Mouse (Mus musculus): Measurements from ENCODE around the gene Luzp2. TPM values are rescaled to one million over a fixed set of nuclear protein-coding genes. Genes with fewer than 3 reads are reported as not detected.

Gene Luzp2
- polyA plus RNA-seq (2015; fragmentation: Nextera tagmentation; extraction: Ambion mirVana) = 27.1 and 32.8 TPM in 2 replicates

DNA sequence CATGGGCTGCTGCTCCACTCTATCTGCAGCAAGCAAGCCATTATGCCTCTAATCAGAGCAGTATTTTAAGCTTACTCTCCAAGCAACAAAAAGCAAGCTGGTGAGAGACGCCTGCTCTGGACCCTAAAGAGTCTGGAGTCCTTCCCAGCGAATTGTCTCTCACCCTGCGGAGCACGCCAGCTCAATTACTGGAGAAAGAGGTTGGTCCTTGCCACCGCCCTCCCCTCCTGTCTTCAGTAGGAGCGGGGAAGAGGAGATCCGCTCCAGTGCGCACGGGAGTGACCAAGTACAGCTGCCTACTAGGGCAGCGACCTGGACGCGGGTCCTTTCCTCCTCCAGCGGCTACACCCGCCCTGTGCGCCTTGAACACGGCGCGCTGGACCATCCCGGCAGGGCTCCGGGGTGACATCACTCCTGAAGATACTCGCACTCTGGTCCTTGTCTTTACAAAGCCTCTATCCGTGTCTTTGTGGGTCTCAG lies at the start of gene Luzp2:
TSS of gene Luzp2 (plus strand) at position 127 of the 480 bp plus-strand sequence.
- no peaks in the 10 kb centered on the region for H3K36me3 ChIP-seq
- 0% methylated on average over 22 of the region's 22 CpGs for WGBS
- H3K9me3 ChIP-seq (replicated peaks) = no peaks in the 10 kb centered on the region
- H3K27me3 ChIP-seq (replicated peaks) = no peaks in the 10 kb centered on the region
- H3K9ac ChIP-seq (replicated peaks) = peak within 1 kb of the TSS; percentile 69
- peak within 1 kb of the TSS; percentile 75 for H3K4me2 ChIP-seq
- peaks cover 7% of the 10 kb centered on the region; the same call in 1 of the 2 replicates for H3K4me1 ChIP-seq
- H3K4me3 ChIP-seq (replicated peaks) = peak within 1 kb of the TSS; percentile 55
- peak; percentile 89 for ATAC-seq (ENCODE audit: low FRiP score)
- H3K27ac ChIP-seq (replicated peaks) = peak within 1 kb of the TSS; percentile 85

DNA sequence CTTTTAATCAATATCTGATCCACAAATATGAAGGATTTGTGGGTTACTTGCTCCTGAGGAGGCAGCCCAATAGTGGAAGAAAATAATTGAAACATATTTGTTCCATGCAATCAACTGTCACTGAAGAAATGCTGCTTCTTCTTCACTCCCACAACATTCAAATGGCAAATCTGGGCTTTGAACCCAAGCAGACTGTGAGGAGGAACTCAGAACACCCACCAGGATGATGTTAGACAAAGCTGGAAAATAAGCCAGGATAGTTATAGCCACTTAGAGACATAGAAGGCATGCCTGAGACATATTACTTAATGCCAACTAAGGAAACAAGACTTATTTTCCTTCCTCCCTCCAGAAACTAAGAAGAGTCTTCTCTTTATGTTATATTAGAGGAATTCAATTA lies 47.8 kb upstream of the Luzp2 start:
- H3K4me1 ChIP-seq = no peaks in the 10 kb centered on the region

DNA sequence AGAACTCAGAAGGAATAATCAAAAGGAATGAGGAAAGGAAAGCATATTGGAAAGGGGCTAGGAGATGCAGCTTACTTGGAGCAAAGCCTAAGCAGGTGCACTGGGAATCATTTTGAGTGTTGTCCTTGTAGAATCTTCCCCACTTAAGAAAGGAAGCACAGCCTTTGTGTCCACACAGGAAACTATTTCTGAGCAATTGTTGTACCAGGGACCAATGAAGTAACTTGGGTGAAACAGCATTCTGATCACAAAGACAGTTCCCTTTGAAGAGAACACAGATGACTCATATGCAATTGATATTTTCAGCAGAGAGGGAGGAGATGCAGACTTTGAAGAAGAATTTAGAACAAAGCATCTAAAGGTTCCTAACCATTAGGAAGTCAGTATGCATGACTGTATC lies 16.7 kb upstream of the Luzp2 start:
- Histone ChIP-seq H3K27me3 (replicated peaks) (no peaks in the 10 kb centered on the region), H3K4me1 (no peaks in the 10 kb centered on the region), H3K36me3 (no peaks in the 10 kb centered on the region), H3K4me2 (no peak overlapping the region), H3K9ac (replicated peaks) (no peak overlapping the region), H3K4me3 (replicated peaks) (no peak overlapping the region), H3K9me3 (replicated peaks) (no peaks in the 10 kb centered on the region), H3K27ac (replicated peaks) (no peak overlapping the region)
- no peak for ATAC-seq (ENCODE audit: low FRiP score)

More for the DNA sequence above, 47.8 kb upstream of the Luzp2 start:
- H3K4me3 ChIP-seq (replicated peaks) = no peak overlapping the region
- no peaks in the 10 kb centered on the region for H3K27me3 ChIP-seq (replicated peaks)
- no peaks in the 10 kb centered on the region for H3K36me3 ChIP-seq
- no peaks in the 10 kb centered on the region for H3K9me3 ChIP-seq (replicated peaks)
- ATAC-seq (ENCODE audit: low FRiP score) = no peak
- H3K4me2 ChIP-seq = no peak overlapping the region
- H3K9ac ChIP-seq (replicated peaks) = no peak overlapping the region
- no peak overlapping the region for H3K27ac ChIP-seq (replicated peaks)

DNA sequence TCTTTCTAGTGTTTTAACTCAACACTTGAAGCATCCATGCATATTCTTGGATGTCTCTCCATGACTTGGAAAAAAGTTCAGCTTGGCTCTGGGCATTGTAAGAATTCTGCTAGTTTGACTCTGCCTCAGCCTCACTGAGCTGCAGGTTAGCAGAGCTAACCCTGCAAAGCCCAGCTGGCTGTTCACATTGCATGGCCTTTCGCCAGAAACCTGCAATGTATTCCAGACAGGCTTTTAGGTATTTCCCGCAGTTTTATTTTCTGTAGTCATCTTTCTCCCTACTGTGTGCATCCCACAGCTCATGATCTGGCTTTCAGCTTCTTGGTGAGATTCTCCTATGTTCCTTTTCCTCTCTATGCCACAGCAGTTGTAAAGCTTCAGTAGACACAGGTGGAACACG lies 6.5 kb upstream of the Luzp2 start:
- Histone ChIP-seq H3K4me1 (no peaks in the 10 kb centered on the region), H3K4me3 (replicated peaks) (no peak overlapping the region), H3K9me3 (replicated peaks) (no peaks in the 10 kb centered on the region), H3K27ac (replicated peaks) (no peak overlapping the region), H3K4me2 (no peak overlapping the region), H3K9ac (replicated peaks) (no peak overlapping the region), H3K27me3 (replicated peaks) (no peaks in the 10 kb centered on the region), H3K36me3 (no peaks in the 10 kb centered on the region)
- no peak for ATAC-seq (ENCODE audit: low FRiP score)
- WGBS = 80% methylated on average over 3 of the region's 3 CpGs

DNA sequence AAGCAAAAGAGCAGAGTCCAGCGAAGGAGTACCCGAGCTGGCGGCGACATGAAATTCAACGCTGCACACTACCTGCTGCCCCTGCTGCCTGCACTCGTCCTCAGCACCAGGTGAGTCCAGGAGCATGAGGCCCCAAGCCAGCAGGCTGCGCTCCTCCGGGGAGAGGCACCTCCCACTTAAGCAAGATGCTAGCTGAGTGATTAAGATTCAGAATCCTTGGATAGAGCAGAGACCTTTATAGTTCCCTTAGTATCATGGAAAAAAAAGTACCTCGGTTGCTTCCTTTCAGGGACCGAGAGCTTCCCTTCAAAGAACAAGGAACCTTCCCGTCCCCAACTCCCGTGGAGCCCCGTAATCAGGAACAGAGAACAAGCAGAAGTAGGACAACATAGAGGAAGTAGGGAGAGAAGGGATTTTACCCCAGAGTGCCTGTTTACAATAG lies 634 bp downstream of the Luzp2 start:
- Histone ChIP-seq H3K4me1 (peaks cover 7% of the 10 kb centered on the region; the same call in 1 of the 2 replicates), H3K36me3 (no peaks in the 10 kb centered on the region), H3K27ac (replicated peaks) (peak overlapping the region; percentile 85), H3K4me2 (peak overlapping the region; percentile 75), H3K4me3 (replicated peaks) (peak overlapping the region; percentile 55), H3K9ac (replicated peaks) (peak overlapping the region; percentile 69), H3K9me3 (replicated peaks) (no peaks in the 10 kb centered on the region), H3K27me3 (replicated peaks) (no peaks in the 10 kb centered on the region)
- WGBS = 2% methylated on average over 13 of the region's 13 CpGs
- peak; percentile 80 for ATAC-seq (ENCODE audit: low FRiP score)

DNA sequence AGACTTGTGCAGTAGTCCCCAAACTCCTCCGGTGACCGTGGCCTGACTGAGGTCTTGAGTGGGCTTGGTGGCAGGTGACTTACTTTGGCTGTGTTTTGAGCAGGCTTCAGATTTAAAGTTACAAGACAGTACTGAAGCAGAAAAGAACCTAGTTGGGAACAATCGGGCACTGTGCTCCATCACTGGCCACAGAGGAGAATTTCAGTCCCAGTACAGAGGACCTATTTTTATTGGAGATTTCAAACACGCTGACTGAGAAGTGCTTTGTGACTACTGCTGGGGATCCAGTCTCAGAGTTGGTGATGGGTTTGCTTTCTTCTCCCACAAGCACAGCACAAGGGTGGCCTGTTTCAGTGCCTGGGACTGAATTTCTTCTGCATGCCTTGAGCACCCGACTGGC lies 1.1 kb downstream of the Luzp2 start:
- peak overlapping the region; percentile 85 for H3K27ac ChIP-seq (replicated peaks)
- H3K4me3 ChIP-seq (replicated peaks) = peak overlapping the region; percentile 55
- no peaks in the 10 kb centered on the region for H3K27me3 ChIP-seq (replicated peaks)
- peak overlapping the region; percentile 69; the same call in 1 of the 2 replicates for H3K9ac ChIP-seq (replicated peaks)
- peak overlapping the region; percentile 75 for H3K4me2 ChIP-seq
- H3K9me3 ChIP-seq (replicated peaks) = no peaks in the 10 kb centered on the region
- H3K36me3 ChIP-seq = no peaks in the 10 kb centered on the region
- ATAC-seq (ENCODE audit: low FRiP score) = peak; percentile 50; the same call in 1 of the 2 replicates
- 47% methylated on average over 5 of the region's 5 CpGs for WGBS
- H3K4me1 ChIP-seq = peaks cover 7% of the 10 kb centered on the region; the same call in 1 of the 2 replicates

DNA sequence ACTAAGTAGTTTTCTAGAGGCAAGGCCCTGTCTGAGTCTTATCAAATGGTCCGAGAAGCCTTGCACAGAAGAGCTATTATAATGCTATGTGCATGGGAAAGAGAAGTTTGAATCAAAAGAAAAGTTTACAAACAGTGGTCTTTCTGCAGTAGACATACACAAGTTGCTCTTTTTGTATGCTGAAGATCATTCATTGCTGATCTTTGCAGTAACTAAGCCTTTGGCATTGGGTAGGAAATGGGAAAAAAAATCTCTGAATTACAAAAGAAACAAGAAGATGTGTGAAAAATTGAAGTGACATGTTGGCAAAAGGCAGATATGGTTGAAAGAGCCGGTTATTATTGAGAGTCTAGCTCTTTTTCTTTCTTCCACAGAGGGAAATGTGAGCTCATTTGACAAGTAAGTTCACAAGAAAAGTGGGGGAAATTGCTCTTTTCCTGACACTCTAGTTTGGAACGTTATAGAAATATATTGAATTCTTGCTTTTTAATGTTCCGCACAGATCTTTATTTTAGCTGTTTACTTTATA lies 7.6 kb downstream of the Luzp2 start:
- Histone ChIP-seq H3K36me3 (no peaks in the 10 kb centered on the region), H3K27me3 (replicated peaks) (no peaks in the 10 kb centered on the region), H3K9ac (replicated peaks) (no peak overlapping the region), H3K4me1 (0 out of 2 replicates have a peak, but pooled peaks cover 3% of the 10 kb centered on the region), H3K27ac (replicated peaks) (no peak overlapping the region), H3K4me3 (replicated peaks) (no peak overlapping the region), H3K9me3 (replicated peaks) (no peaks in the 10 kb centered on the region), H3K4me2 (no peak overlapping the region)
- ATAC-seq (ENCODE audit: low FRiP score) = no peak
- 89% methylated on average over 4 of the region's 4 CpGs for WGBS

- Histone ChIP-seq H3K9me3 (replicated peaks) (no peaks in the 10 kb centered on the region), H3K4me1 (no peaks in the 10 kb centered on the region), H3K27ac (replicated peaks) (no peak overlapping the region), H3K36me3 (no peaks in the 10 kb centered on the region), H3K4me3 (replicated peaks) (no peak overlapping the region), H3K27me3 (replicated peaks) (no peaks in the 10 kb centered on the region), H3K4me2 (no peak overlapping the region), H3K9ac (replicated peaks) (no peak overlapping the region)
- 0 out of 2 replicates have a peak, but pooled peaks have one; percentile 21 for ATAC-seq (ENCODE audit: low FRiP score)
- WGBS = 85% methylated on average over 8 of the region's 8 CpGs
Measured at GRCm38 (mm10) chr7:54845875-54846691, 10.8 kb downstream of the Luzp2 start.

- 71% methylated on average over 2 of the region's 2 CpGs for WGBS
- H3K36me3 ChIP-seq = no peaks in the 10 kb centered on the region
- H3K27ac ChIP-seq (replicated peaks) = no peak overlapping the region
- no peak overlapping the region for H3K9ac ChIP-seq (replicated peaks)
- no peaks in the 10 kb centered on the region for H3K9me3 ChIP-seq (replicated peaks)
- no peak overlapping the region for H3K4me2 ChIP-seq
- ATAC-seq (ENCODE audit: low FRiP score) = no peak
- no peaks in the 10 kb centered on the region for H3K27me3 ChIP-seq (replicated peaks)
- H3K4me1 ChIP-seq = no peaks in the 10 kb centered on the region
- no peak overlapping the region for H3K4me3 ChIP-seq (replicated peaks)
Measured at GRCm38 (mm10) chr7:54846692-54847020, 11.4 kb downstream of the Luzp2 start.

- no peak overlapping the region for H3K4me3 ChIP-seq (replicated peaks)
- H3K36me3 ChIP-seq = no peaks in the 10 kb centered on the region
- WGBS = 60% methylated on average over 1 of the region's 1 CpGs
- no peak for ATAC-seq (ENCODE audit: low FRiP score)
- no peaks in the 10 kb centered on the region for H3K4me1 ChIP-seq
- H3K4me2 ChIP-seq = no peak overlapping the region
- no peaks in the 10 kb centered on the region for H3K27me3 ChIP-seq (replicated peaks)
- no peak overlapping the region for H3K27ac ChIP-seq (replicated peaks)
- no peaks in the 10 kb centered on the region for H3K9me3 ChIP-seq (replicated peaks)
- no peak overlapping the region for H3K9ac ChIP-seq (replicated peaks)
Measured at GRCm38 (mm10) chr7:54852860-54853259, 17.6 kb downstream of the Luzp2 start.

GRCm38 (mm10) chr7:54861230-54861856 lies 26.0 kb downstream of the Luzp2 start:
- H3K9ac ChIP-seq (replicated peaks) = no peak overlapping the region
- no peak for ATAC-seq (ENCODE audit: low FRiP score)
- no peaks in the 10 kb centered on the region for H3K9me3 ChIP-seq (replicated peaks)
- H3K4me2 ChIP-seq = no peak overlapping the region
- 54% methylated on average over 11 of the region's 11 CpGs for WGBS
- H3K4me3 ChIP-seq (replicated peaks) = no peak overlapping the region
- no peaks in the 10 kb centered on the region for H3K27me3 ChIP-seq (replicated peaks)
- no peaks in the 10 kb centered on the region for H3K4me1 ChIP-seq
- no peak overlapping the region for H3K27ac ChIP-seq (replicated peaks)
- H3K36me3 ChIP-seq = no peaks in the 10 kb centered on the region
